Mouse (Mus musculus): ENCODE data around the gene Afg3l1. TPM values are rescaled to one million over a fixed set of nuclear protein-coding genes. Genes with fewer than 3 reads are reported as not detected.
"Not testable (repeated sequence)": the region's sequence is repeated elsewhere in the genome, so short reads cannot be mapped to it uniquely, and the experiment has no call there.

Afg3l1 gene
- total RNA-seq, 1 experiment from 2014 or later: 14.3 TPM

GRCm38 (mm10) chr8:123505695-123506094 lies 28.0 kb downstream of the Afg3l1 start:
- ATAC-seq (replicated peaks; ENCODE audit: insufficient number of reproducible peaks, low FRiP score, low TSS enrichment, poor library complexity, severe bottlenecking): no peak

GRCm38 (mm10) chr8:123507153-123507552 lies 29.4 kb downstream of the Afg3l1 start:
- no peak for ATAC-seq (replicated peaks; ENCODE audit: insufficient number of reproducible peaks, low FRiP score, low TSS enrichment, poor library complexity, severe bottlenecking)

- ATAC-seq (replicated peaks; ENCODE audit: insufficient number of reproducible peaks, low FRiP score, low TSS enrichment, poor library complexity, severe bottlenecking): no peak
Measured at GRCm38 (mm10) chr8:123510819-123511218, 33.1 kb downstream of the Afg3l1 start.

- ATAC-seq (replicated peaks; ENCODE audit: insufficient number of reproducible peaks, low FRiP score, low TSS enrichment, poor library complexity, severe bottlenecking): no peak
Measured at GRCm38 (mm10) chr8:123514136-123514535, 36.4 kb downstream of the Afg3l1 start.

GRCm38 (mm10) chr8:123514781-123515539 lies 37.3 kb downstream of the Afg3l1 start, which contains the start of gene Dbndd1:
Gene Dbndd1, minus strand, starts transcription at chr8:123515463.
- no peak for ATAC-seq (replicated peaks; ENCODE audit: insufficient number of reproducible peaks, low FRiP score, low TSS enrichment, poor library complexity, severe bottlenecking)

- no peak for ATAC-seq (replicated peaks; ENCODE audit: insufficient number of reproducible peaks, low FRiP score, low TSS enrichment, poor library complexity, severe bottlenecking)
Measured at GRCm38 (mm10) chr8:123515540-123515897, 37.8 kb downstream of the Afg3l1 start.

- no peak for ATAC-seq (replicated peaks; ENCODE audit: insufficient number of reproducible peaks, low FRiP score, low TSS enrichment, poor library complexity, severe bottlenecking)
Measured at GRCm38 (mm10) chr8:123516596-123516995, 38.9 kb downstream of the Afg3l1 start.

- no peak for ATAC-seq (replicated peaks; ENCODE audit: insufficient number of reproducible peaks, low FRiP score, low TSS enrichment, poor library complexity, severe bottlenecking)
Measured at GRCm38 (mm10) chr8:123518172-123518571, 40.5 kb downstream of the Afg3l1 start.

- ATAC-seq (replicated peaks; ENCODE audit: insufficient number of reproducible peaks, low FRiP score, low TSS enrichment, poor library complexity, severe bottlenecking): peak; percentile 71
Measured at GRCm38 (mm10) chr8:123518667-123519066, 41.0 kb downstream of the Afg3l1 start, which contains the start of gene Gas8. Gene Gas8, plus strand, starts transcription at chr8:123518834.

GRCm38 (mm10) chr8:123520048-123520447 lies 42.3 kb downstream of the Afg3l1 start:
- ATAC-seq (replicated peaks; ENCODE audit: insufficient number of reproducible peaks, low FRiP score, low TSS enrichment, poor library complexity, severe bottlenecking): not testable (repeated sequence)

GRCm38 (mm10) chr8:123527720-123528489 lies 50.2 kb downstream of the Afg3l1 start:
- ATAC-seq (replicated peaks; ENCODE audit: insufficient number of reproducible peaks, low FRiP score, low TSS enrichment, poor library complexity, severe bottlenecking): no peak

- no peak for ATAC-seq (replicated peaks; ENCODE audit: insufficient number of reproducible peaks, low FRiP score, low TSS enrichment, poor library complexity, severe bottlenecking)
Measured at GRCm38 (mm10) chr8:123536242-123536989, 58.7 kb downstream of the Afg3l1 start.

- ATAC-seq (replicated peaks; ENCODE audit: insufficient number of reproducible peaks, low FRiP score, low TSS enrichment, poor library complexity, severe bottlenecking): no peak
Measured at GRCm38 (mm10) chr8:123536990-123537380, 59.3 kb downstream of the Afg3l1 start.

GRCm38 (mm10) chr8:123537641-123538040 lies 59.9 kb downstream of the Afg3l1 start:
- ATAC-seq (replicated peaks; ENCODE audit: insufficient number of reproducible peaks, low FRiP score, low TSS enrichment, poor library complexity, severe bottlenecking): not testable (repeated sequence)

Other genes starting within 250 kb of the Afg3l1 start
- gene Spata2l, start 241.7 kb upstream of the Afg3l1 start, total RNA-seq (2017): 0.85 to 3.6 TPM (median 0.95 TPM) in 3 replicates
- gene Zfp276, start 223.7 kb upstream of the Afg3l1 start, total RNA-seq (2017): 17.2 to 28.0 TPM (median 25.4 TPM) in 3 replicates
- 28.2 to 59.4 TPM (median 54.9 TPM) in 3 replicates for gene Vps9d1, start 223.6 kb upstream of the Afg3l1 start, total RNA-seq (2017)
- gene Fanca, start 159.3 kb upstream of the Afg3l1 start, total RNA-seq (2017): 11.2 to 31.4 TPM (median 24.6 TPM) in 3 replicates
- gene Spire2, start 145.2 kb upstream of the Afg3l1 start, total RNA-seq (2017): 0.32 TPM in 1 of 3 replicates, not detected in the others
- gene Tcf25, start 104.2 kb upstream of the Afg3l1 start, total RNA-seq (2017): 415 to 577 TPM (median 562 TPM) in 3 replicates
- gene Mc1r, start 70.8 kb upstream of the Afg3l1 start, total RNA-seq (2017): not detected in 3 replicates
- gene Tubb3, start 66.5 kb upstream of the Afg3l1 start, total RNA-seq (2017): 0.29 to 0.96 TPM (median 0.76 TPM) in 3 replicates
- gene Def8, start 54.4 kb upstream of the Afg3l1 start, total RNA-seq (2017): 9.1 to 9.7 TPM (median 9.4 TPM) in 3 replicates
- 0.64 TPM in 1 of 3 replicates, not detected in the others for gene Dbndd1, start 37.6 kb downstream of the Afg3l1 start, total RNA-seq (2017)
- 4.2 to 6.7 TPM (median 5.1 TPM) in 3 replicates for gene Gas8, start 40.9 kb downstream of the Afg3l1 start, total RNA-seq (2017)
- gene Rhou, start 176.0 kb downstream of the Afg3l1 start, total RNA-seq (2017): 0.19 to 1.7 TPM (median 0.86 TPM) in 3 replicates